Mouse (Mus musculus) kidney, adult 2 months (tissue): Measurements from ENCODE around the gene Kdm3a.

Source experiments
- CTCF ChIP-seq: fragments of 200-500 bp; conservative IDR thresholded peaks from 2 replicates; pipeline ENCODE4 v1.5.1; 2011; ENCODE audit warnings: low read depth, mild to moderate bottlenecking, control low read depth, low read length, moderate library complexity, mixed read lengths; ENCODE audit not compliant: insufficient read depth, insufficient read length
- POLR2A ChIP-seq: fragments of 200-500 bp; IDR thresholded peaks from one replicate; pipeline ENCODE4 v1.6.1; 2011; ENCODE audit warnings: low read depth, low read length, control low read depth

DNA sequence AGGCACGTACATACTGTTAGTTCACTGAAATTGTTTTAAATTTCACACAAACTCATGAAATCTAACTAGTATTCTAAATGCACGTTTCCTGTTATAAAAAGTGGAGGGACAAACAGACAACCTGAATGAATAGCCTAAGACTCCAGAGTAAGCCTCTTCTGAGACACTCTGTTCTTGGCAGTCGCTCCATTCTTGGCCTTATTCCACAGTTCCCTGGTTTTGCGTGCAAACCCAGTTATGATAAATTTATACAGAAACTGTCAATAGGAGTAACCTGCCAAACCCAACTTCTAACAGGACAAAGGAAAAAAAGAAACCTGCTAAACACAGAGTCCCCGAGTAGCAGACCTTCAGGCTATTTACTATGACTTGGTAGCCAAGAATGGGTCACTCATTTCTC, 10.8 kb downstream of the Kdm3a start:
- TF ChIP-seq CTCF, result no peak
- TF ChIP-seq POLR2A, result no peak
